Mouse (Mus musculus): ENCODE measurements at regions not wholly inside any gene's neighbourhood (a gene's known extent, or its start where the extent isn't known, plus 50 kb on each side); places are given as distances from the start of the nearest gene placed in this dataset.

- TF ChIP-seq MYOG (IDR thresholded peaks at IDR 0.05; ENCODE audit: control insufficient read depth in 1 of 3, insufficient read depth in 1 of 3, insufficient read length in 2 of 3, low read depth in 2 of 3) (no peak), MYOD1 (IDR thresholded peaks at IDR 0.05; ENCODE audit: control insufficient read depth in 1 of 3, insufficient read length in 2 of 3, low read depth in 2 of 3) (no peak), POLR2A (IDR thresholded peaks at IDR 0.05; ENCODE audit: insufficient read length, low read depth) (no peak), MAX (IDR thresholded peaks at IDR 0.05; ENCODE audit: low read depth) (no peak), REST (IDR thresholded peaks at IDR 0.05; ENCODE audit: insufficient read depth, insufficient read length) (no peak), POLR2AphosphoS2 (IDR thresholded peaks at IDR 0.05; ENCODE audit: insufficient read length, low read depth) (no peak), E2F4 (IDR thresholded peaks at IDR 0.05; ENCODE audit: insufficient read depth) (no peak), CEBPB (IDR thresholded peaks at IDR 0.05; ENCODE audit: insufficient read depth, poor library complexity, severe bottlenecking) (no peak)
These were observed 157.2 kb upstream of the 1700056E22Rik start for GRCm38 (mm10) chr1:184191325-184191724.
